Mouse (Mus musculus) testis, adult 2 months (tissue): ENCODE data around the gene Mmachc.

Experiments
- CTCF ChIP-seq: fragments of 200-500 bp; IDR thresholded peaks from 2 replicates; pipeline ENCODE4 v1.5.1; 2012; ENCODE audit warnings: low read depth, mild to moderate bottlenecking, inconsistent platforms, low read length, moderate library complexity; ENCODE audit not compliant: control insufficient read depth, insufficient read depth, insufficient replicate concordance
- POLR2A ChIP-seq: fragments of 200-500 bp; IDR thresholded peaks from 2 replicates; pipeline ENCODE4 v1.6.1; 2012; ENCODE audit warnings: low read depth, mild to moderate bottlenecking, inconsistent platforms, low read length, moderate library complexity; ENCODE audit not compliant: control insufficient read depth

GRCm38 (mm10) chr4:116710154-116710553 lies 1.9 kb upstream of the Mmachc start:
- TF ChIP-seq CTCF, result no peak
- no peak for TF ChIP-seq POLR2A
